Mouse (Mus musculus) left cerebral cortex, adult 11 months (tissue): ENCODE measurements around the gene Fam161b.
"Not testable (repeated sequence)": the region's sequence is repeated elsewhere in the genome, so short reads cannot be mapped to it uniquely, and the experiment has no call there.

Experiments
- DNase-seq: peaks from one replicate; pipeline ENCODE4 v3.0.0; 2022; ENCODE audit warnings: low spot score

Fam161b gene

DNA sequence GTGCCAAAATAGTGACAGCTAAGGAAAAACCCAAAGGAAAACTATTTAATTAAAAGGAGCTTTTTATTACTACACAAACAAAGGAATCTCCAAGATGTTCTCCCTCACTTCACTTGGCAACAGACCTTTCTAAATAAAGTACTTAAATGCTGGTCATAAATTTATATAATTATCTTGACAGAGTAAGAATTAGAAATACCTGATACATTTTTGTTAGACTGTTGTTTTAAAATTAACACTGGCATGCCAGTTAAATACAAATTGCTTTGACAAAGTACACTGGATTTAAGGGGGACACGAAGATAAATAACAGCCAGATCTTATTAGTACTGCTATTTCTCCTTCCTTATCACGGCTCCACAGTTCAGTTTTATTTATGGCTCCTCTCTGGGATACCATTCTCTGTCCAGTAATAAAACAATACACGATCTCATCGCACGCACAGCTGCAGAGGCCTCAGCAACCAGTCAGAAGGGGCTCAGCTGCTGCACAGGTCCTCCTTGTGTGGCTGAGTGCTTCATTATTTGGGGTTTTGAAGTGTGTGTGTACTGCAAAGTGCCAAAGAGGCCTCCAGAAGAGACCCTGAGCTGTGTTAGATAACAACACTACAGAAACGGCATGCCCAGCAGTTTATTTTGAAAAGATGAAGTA, 12.3 kb upstream of the Fam161b start:
- no peak for DNase-seq

DNA sequence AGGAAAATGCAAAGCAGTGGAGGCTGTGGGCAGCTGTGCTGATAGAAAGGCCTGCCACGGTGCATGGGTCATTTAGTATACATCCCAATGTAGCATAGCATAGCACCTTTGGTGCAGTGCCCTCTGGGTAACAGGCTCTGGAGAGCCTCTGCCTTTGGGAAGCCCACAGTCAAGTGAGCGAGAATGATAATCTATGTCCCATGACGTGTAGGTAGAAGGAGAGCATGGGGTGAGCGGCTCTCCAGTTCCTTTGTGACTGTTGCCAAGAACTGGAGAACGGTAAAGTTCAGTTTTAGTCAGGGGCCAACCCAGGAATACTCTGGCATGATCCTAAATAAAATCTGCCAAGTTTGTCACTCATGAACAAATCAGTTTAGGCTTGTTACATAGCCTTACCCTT, 10.0 kb upstream of the Fam161b start:
- no peak for DNase-seq

DNA sequence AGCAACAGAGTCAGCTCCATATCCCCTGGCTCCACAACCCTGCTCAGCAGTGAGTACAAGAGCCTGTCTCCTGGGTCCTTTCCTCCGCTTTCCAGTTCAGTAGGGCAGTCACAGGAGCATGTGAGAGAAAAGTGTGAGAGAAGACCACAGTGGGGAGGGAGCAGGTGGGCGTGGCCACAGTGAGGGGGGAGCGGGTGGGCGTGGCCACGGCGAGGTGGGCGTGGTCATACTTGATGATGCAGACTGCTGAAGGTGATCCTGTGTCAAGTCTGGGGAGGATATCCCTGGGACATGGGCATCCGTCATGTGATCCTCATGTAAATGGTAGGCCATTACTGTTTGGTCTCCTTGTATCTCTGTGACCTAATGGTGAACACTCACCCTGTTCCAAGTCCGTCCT, 5.3 kb upstream of the Fam161b start:
- no peak for DNase-seq

DNA sequence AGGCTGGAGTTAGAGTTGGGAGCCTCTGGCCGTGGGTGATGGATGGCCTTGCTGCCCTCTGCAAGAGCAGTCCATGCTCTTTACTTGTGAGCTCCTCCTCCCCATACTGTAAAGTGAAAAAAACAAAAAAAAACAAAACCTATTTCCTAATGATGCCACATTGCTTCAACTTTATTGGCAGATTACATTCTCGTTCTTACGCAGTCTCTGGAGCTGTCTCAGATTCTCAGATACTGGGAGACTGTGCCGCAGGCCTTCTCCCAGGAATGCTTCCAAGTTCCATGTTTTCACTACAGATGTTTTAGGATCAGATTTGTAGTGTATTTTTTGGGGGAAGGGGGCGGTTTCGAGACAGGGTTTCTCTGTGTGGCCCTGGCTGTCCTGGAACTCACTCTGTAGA, 3.5 kb upstream of the Fam161b start:
- DNase-seq = no peak

DNA sequence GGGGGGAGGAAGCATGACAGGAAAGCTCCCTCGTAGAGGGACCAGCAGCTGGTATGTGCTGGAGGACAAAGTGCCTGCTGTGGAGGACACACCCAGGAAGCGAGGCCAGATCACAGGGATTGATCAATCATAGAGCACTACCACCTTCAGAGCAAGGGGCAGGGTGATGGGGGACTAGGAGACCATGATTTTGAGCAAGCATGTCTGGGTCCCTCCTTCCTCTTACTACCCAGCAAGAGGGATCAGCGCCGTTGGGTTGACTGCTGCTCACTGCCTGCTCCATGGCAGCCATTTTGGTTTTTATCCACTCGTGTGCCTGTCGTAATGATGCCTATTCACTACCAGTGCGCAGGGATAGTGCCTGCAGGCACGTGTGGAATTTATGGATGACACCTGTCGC, 2.7 kb upstream of the Fam161b start:
- no peak for DNase-seq

DNA sequence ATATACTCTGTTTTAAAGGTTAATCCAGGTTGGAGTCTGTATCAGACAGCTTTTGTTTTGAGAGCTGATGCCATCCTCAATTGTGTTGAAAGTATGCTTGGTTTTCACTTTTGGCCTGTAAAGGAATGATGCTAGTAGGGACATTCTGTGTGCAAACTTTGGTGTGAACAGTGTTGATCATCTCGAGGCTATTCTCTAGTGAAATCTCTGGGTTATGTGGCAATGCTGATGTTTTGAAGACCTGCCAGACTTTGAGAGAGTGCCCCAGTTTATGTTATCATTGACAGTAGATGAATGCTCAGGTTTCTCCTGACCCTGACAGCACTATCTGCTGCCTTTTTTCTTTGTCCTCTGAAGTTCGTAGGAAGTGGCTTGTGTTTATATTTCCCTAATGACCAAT, 1.2 kb upstream of the Fam161b start:
- no peak for DNase-seq

DNA sequence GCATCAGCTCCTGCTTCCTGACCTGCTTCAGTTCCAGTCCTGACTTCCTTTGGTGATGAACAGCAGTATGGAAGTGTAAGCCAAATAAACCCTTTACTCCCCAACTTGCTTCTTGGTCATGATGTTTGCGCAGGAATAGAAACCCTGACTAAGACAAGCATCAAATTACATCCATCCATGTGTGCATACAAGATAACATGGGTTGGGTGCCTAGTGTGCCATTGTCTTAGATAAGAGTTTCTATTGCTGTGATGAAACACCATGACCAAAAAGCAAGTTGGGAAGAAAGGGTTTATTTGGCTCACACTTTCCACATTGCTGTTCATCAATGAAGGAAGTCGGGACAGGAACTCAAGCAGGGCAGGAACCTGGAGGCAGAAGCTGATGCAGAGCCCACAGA, 2.9 kb downstream of the Fam161b start:
- not testable (repeated sequence) for DNase-seq

DNA sequence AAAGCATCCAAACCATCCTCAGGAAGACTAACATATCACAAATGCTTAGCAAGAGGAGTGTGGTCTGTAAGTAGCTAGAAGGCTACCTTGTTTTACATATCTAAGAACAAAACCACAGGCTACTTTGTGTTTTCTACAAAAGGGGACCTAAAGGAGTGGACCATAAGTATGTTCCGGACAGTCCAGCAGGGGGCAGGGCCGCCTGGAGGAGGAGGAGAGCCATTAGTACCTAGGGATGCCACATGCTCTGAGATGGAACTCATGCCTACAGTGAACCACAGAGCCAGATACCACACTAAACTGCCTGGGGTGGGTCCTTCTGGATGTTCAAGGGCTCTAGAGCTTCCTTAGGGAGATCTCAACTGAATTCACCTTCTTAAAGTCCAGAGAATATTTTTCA, 14.4 kb downstream of the Fam161b start:
- no peak for DNase-seq

DNA sequence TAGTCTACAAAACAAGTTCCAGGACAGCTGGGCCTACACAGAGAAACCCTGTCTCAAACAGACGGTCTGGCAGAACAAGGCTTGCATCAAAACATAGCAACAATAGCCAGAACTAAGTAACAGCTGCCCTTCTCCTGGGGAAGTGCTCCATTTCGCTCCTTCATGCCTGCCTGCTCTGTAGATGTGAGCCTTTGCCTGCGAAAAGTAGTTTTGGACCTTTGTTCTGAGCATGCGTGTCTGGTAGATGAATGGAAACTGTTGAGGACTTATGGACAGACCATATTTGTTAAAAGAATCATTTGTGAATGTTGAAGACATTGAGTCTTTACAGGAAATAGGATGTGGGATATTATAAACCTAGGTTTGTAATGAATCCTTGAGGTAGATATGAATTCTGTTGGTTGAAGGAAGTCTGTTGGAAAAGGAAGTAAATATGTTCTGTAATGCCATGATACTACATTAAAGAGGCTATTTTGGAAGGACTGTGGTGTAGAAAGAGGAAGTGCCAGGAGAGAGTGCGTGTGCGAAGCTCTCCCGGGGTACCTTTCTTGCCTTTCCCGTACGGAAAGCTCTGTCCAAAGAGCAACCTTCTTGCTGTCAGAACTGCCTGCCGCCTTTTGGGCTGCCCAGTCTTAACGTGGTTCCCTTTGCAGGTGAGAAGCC, 24.5 kb downstream of the Fam161b start:
- DNase-seq = no peak

DNA sequence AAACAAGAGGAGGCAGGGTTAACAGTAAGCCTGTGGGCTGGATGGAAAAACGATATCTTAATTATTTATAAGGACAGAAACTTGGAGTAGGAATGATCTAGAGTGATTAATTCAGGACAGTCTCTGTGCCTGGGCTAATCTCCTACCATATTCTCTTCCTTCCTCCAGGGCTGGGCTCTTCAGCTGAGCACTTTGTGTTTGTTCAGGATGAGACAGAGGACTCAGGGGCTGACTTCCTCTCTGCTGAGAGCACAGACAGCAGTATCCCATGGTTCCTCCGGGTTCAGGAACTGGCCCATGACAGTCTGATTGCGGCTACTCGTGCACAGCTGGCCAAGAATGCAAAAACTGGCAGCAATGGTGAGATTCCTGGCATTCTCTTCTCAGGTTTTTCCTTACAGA, 34.5 kb downstream of the Fam161b start:
- no peak for DNase-seq

DNA sequence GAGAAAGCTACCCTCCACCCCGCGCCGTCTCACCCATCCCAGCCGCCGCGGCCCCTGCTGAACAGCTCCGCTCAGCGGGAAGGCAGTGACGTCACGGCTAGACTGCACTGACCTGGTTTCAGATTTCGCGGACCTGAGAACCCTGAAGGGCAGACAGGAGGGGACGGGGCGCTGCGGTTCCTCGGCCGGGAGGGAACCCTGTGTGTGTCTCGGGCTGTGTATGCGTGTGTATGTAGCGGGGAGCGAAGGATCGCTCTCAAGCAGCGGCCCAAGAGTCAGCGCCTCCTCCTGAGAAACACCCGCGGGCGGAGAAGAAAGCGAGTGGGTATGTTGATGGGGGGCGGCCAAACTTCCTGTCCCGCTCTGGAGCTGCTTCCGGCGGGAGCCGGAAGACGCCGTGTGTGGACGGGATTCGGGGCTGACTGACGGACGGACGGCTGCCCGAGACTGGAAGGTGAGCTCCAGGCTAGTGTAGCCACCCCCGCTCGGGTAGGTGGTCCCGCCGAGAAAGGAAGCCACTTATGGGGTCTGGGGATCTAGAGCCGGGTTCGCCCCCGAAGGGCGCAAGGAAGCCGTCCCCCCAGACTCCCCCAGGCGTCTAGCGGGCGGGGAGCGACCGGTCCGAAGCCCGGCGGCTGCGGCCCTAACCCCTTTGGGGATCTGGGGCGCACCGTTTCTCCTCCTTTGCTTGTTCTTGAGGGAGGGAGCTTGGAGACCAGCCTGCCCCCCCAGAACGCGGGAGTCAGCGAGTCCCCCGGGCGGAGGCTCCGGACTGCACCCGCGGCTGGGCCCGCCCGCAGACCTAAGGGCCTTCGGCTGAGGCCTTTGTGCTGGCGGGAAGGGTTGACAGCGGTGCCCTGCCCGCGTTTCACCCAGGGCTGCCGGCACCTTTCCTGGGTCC, 44.7 kb downstream of the Fam161b start, which contains the start of gene Zfp410:
Gene Zfp410, plus strand, starts transcription at position 132 of the 901 bp plus-strand sequence.
- peak; percentile 69 for DNase-seq

DNA sequence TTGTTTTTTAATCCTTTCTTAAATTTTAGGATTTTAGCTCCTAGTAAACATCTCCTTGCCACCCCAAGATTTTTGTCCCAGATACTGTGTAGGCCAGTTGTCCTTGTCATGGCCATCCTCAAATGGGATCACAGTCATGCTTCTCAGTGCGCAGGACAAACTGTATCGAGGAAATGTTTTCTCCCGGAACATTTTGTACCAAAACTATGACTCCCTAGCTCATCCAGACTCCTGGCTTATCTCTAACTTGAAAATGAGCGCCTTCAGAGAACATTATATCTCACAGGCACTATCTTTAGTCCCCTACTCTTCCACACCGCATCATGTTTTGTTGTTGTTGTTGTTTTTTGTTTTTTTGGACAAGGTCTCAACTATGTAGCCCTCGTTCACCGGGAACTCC, 45.6 kb downstream of the Fam161b start:
- no peak for DNase-seq

DNA sequence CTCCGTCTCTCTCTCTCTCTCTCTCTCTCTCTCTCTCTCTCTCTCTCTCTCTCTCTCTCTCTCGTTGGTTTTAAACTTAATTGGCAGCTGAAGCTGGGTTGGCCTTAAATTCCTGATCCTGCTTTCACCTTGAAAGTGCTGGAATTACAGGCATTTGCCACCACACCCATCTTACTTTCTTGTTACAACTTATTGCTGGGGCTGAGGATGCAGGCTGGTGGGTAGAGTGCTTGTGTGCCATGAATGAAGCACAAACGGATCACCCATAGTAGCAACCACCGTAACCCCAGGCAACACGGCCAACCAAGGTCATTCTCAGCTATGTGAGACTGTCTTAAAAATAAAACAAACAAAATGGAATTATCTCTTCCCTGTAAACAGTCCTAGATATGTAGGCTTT, 50.3 kb downstream of the Fam161b start:
- no peak for DNase-seq

DNA sequence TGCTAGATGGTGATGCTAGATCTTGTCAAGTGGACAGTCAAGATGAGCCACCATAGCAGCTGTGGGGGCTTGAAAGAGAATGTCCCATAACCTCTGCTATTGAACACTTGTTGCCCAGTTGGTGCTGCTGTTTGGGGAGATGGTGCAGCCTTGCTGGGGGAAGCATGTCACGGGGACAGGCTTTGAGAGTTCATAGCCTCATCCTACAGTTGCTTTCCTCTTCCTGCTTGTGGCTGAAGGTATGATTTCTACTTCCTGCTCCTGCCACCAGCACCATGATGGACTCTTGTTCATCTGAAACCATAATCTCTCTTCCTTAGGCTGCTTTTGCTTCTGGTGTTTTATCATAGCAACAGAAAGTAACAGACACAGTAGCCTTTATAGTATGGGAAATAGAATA, 57.1 kb downstream of the Fam161b start:
- no peak for DNase-seq

DNA sequence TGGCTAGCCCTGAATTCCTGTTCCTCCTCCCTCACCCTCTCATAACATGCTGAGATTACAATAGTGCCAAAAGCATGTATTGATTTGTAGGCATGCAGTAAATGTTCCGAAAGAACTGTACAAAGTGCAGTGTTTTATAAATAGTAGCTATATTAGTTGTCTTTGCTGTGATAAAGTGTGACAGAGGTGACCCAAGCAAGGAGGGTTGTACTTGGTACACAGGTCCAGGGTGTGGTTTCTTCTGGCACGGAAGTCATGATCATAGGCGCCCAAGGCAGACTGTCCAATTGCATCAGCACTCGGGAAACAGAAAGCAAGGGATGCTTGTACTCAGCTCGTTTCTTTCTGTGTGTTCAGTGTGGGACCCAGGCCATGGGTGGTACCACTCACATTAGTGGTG, 57.5 kb downstream of the Fam161b start:
- no peak for DNase-seq

DNA sequence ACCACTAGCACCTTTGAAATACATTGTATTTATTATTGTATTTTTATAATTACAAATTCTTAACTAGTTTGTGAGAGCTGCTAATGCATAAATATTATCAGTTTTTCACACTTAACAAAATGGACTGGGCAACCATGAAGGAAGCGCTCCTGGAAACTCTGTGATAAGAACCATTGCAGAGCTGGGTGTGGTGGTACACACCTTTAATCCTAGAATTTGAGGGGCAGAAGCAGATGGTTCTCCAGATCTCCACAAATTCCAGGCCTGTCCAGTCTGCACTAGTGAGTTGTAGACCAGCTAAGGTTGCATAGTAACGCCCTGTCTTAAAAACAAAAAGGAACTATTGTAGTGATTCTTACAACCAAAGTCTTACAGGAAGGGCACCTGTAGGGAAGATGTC, 62.4 kb downstream of the Fam161b start:
- no peak for DNase-seq

DNA sequence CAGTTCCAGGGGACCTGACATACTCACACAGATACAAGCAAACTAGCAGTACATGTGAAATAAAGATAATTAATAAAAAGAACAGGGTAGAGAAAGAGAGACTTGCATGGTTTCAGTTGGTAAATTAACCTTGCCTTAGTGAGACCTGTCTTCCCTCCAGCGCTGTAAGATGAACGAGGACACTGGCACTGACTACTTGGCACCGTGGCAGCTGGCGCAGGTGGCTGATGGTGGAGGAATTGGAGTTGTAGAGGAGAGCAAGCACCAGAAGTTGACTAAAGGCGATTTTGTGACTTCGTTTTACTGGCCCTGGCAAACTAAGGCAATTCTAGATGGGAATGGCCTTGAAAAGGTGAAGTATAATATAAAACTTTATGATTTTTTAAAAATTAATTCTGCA, 63.8 kb downstream of the Fam161b start:
- DNase-seq = no peak
